Mouse (Mus musculus) mouse trophoblast stem cell (cell line): ENCODE measurements around the gene Pde8b.

Source experiments
- in situ Hi-C, 2 experiments: fragments of 300-500 bp; cut with MseI, MboI; formaldehyde crosslinking; loops; 2 replicates in 1 of 2; 3 replicates in 1 of 2; pipeline ENCODE4 v1.15.1; 2025

The Pde8b gene

DNA sequence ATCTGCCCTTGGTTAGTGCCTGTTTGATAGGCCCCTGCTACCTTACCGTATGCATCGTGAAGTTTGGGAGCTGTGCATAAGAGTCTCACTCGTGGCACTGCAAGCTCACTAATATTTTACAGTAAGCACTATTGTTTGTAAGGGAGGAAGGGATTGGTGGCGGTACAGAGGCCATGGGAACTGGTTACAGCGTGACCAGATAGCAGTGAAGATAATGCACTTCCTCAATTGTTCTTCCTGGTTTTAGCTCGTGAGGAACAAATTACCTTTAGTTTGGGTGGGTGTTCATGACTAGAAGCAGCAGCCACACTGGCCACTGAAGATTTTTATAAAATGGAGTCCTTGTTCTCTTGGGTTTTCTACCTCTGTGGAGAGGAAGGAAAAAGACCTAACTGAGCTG is 230.8 kb downstream of the Pde8b start:
- in situ Hi-C loops = no loop called here

DNA sequence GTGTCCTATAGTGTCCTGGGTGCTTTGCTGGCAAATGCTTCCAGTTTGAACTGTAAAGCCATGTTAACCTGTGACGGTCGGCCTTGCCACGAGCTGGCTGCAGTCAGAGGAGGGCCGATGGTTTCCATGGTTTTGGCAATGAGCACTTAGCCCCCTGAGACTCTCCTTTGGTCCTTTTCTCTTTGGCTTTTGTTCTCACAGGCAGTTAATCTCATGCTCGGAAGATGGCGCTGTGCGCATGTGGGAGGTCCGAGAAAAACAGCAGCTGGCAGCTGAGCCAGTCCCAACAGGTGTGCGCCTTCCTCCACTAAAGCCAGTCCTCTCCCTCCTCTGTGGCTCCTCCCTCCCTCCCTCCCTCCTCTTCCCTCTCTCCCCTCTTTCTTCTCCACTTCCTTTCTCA is 232.2 kb downstream of the Pde8b start:
- in situ Hi-C loops = no loop called here

DNA sequence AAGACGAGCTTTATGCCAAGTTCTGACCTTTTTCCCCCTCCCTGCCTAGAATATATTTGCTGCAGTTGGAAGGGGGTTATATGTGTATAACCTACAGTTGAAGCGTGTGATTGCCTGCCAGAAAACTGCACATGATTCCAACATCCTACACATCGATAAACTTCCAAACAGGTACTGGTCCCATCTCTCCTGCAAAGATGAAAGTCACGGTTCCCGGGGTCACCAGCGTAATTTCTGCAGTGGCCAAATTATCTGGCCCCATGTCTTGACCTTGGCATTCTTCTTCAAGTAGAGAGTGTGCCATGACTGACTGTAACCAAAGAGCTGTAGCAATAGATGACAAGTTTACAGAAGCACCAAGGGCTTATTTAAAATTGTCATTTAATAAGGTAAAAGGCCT is 232.9 kb downstream of the Pde8b start:
- in situ Hi-C loops = no loop called here

DNA sequence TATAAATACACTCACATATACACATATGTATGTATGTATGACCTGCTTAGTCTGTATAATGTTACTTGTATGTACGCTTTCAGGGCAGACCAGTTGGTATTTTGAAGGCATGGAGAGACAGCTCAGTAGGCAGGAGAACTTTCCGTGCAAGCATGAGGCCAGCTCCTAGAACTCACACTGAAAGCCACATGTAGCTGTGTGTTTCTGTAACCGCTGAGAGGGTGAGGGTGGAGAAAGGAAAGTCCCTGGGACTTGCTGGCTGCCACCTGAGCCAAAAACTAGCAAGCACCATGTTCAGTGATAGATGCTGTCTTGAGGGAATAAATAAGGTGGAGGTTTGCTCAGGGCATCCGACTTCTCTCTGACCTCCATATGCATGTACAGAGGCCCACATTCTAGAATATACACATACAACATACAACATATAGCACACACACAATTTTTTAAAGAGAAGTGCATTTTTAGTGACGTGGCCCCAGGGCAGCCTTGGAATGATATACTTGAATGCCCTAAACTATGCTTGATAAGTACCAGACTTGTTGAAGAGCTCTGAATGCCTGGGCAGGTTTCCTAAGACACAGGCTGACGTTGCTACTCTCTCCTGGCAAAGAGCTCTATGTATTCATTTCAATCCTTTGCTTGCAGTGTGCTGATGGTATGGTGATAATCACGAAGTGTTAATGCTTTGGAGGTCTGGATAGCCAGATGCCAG is 238.4 kb downstream of the Pde8b start:
- in situ Hi-C loops = no loop called here

DNA sequence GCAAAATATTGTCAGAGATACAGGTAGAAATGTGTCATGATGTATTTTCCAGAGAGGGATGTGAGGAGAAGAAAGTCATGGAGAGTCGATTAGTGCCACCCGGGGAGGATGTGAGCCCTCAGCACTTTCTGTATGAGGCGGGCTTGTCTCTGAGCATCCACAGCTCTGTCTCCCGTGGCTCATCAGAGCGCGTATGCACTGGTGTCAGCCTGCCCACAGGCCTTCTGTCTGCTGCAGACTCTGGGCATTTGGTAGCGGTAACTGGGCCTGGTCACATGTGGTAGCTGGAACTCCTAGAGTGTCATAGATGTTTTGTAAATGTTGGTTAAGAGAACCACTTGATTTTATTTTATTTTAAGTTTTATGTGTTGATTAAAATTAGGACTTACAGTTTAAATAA is 240.9 kb downstream of the Pde8b start:
- in situ Hi-C loops = no loop called here

- in situ Hi-C loops = no loop called here
These were observed 242.9 kb downstream of the Pde8b start for GRCm38 (mm10) chr13:95007281-95007680.

GRCm38 (mm10) chr13:94990516-94990915 is 259.6 kb downstream of the Pde8b start:
- in situ Hi-C loops = no loop called here

GRCm38 (mm10) chr13:94979081-94979480 is 271.1 kb downstream of the Pde8b start:
- in situ Hi-C loops = no loop called here

- in situ Hi-C loops = no loop called here
These were observed 273.6 kb downstream of the Pde8b start, which contains the start of gene Wdr41 for GRCm38 (mm10) chr13:94976219-94977186. Gene Wdr41 (plus strand): TSS chr13:94976344.

DNA sequence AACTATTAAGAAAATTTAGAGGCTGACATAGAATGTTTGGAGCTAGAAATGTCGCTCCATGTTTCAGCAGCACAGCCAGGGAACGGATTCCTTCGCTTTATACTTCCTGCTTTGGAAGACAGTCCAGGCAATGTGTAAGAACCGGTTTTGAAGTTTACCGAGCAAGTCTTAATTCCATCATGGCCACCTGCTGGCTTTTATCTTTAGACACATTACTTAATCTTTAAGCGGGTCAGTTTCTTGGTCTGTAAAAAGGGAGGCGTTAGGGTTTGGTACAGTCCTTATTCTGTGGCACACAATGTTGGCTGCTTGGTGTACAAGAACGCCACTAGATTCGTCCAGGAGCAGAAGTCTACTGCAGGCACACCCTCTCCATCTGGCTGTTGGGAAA is 274.3 kb downstream of the Pde8b start:
- in situ Hi-C loops = no loop called here
